Mouse (Mus musculus) lung, embryonic 14.5 days (tissue): ENCODE data around the gene Elmo1. TPM values are rescaled to one million over a fixed set of nuclear protein-coding genes. Genes with fewer than 3 reads are reported as not detected.

Experiments used
- ATAC-seq: fragments of 200-750 bp; cut with Nextera tagmentation; 2 replicates; pipeline ENCODE4 v1.8.0; 2017; ENCODE audit warnings: mild to moderate bottlenecking, moderate TSS enrichment, moderate library complexity; ENCODE audit not compliant: insufficient read depth
- DNase-seq: peaks from one replicate; pipeline ENCODE4 v3.0.0-alpha.2; 2015
- H3K27ac ChIP-seq: fragments of 300-500 bp; sonication (generic); 2 replicates; pipeline ENCODE4 v1.5.1; 2014; ENCODE audit warnings: low read depth, mild to moderate bottlenecking, moderate library complexity
- H3K27me3 ChIP-seq: fragments of 300-500 bp; sonication (generic); 2 replicates; pipeline ENCODE4 v1.6.1; 2014; ENCODE audit warnings: low read length, control low read depth; ENCODE audit not compliant: insufficient read depth
- H3K36me3 ChIP-seq: fragments of 300-500 bp; sonication (generic); 2 replicates; pipeline ENCODE4 v1.6.1; 2014; ENCODE audit warnings: control low read depth; ENCODE audit not compliant: insufficient read depth
- H3K4me1 ChIP-seq: fragments of 300-500 bp; sonication (generic); 2 replicates; pipeline ENCODE4 v1.6.1; 2014; ENCODE audit warnings: antibody characterized with exemption, control low read depth; ENCODE audit not compliant: insufficient read depth
- H3K4me2 ChIP-seq: fragments of 300-500 bp; sonication (generic); 2 replicates; pipeline ENCODE4 v1.6.1; 2014; ENCODE audit warnings: mild to moderate bottlenecking
- H3K4me3 ChIP-seq: fragments of 300-500 bp; sonication (generic); 2 replicates; pipeline ENCODE4 v1.5.1; 2014; ENCODE audit warnings: low read depth, low read length
- H3K9ac ChIP-seq: fragments of 300-500 bp; sonication (generic); 2 replicates; pipeline ENCODE4 v1.6.1; 2014
- H3K9me3 ChIP-seq: fragments of 300-500 bp; sonication (generic); 2 replicates; pipeline ENCODE4 v1.6.1; 2016; ENCODE audit warnings: low read depth, low read length, control low read depth
- CTCF ChIP-seq: IDR thresholded peaks from 2 replicates; pipeline ENCODE4 v1.5.1; 2016; ENCODE audit warnings: antibody characterized with exemption, low read depth
- WGBS: fragments of 180-500 bp; shearing (Covaris S2); extraction: QIAGEN DNeasy Blood & Tissue Kit; methylation state at CpG from one replicate; pipeline ENCODE4 v1.1.7; 2014; 5-methylcytosine and 5-hydroxymethylcytosine counted together
- polyA plus RNA-seq: library from polyadenylated mRNA; unstranded; fragments of >200 nt; fragmentation: Nextera tagmentation; extraction: Ambion mirVana; gene quantifications from 2 replicates; pipeline ENCODE4 v1.2.1, GENCODE M21; 2014

Gene Elmo1
- polyA plus RNA-seq, 1 experiment from 2014 or later: 37.8 TPM

DNA sequence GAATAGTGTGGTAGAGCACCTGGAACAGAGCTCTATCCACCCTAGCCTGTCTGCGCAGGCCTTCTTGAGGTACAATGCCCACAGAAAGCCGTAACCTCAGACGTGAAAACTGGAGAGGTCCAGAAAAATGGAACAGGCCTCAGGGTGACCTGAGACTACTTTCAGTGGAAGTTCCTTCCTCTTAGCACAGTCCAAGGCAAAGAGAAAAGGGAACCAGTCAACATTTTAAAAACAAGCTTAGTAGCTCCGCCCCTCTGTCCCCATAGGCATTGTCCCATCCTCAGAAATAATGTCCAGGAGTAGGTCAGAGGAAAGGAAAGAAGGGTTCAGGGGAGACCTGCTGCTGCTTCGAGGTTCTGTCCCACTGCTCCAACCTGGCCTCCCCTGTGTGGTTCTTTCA, 90.3 kb downstream of the Elmo1 start:
- no peak for DNase-seq
- Histone ChIP-seq H3K4me3 (no peak overlapping the region), H3K9me3 (no peaks in the 10 kb centered on the region), H3K4me1 (peaks cover 28% of the 10 kb centered on the region), H3K27me3 (no peaks in the 10 kb centered on the region), H3K4me2 (no peak overlapping the region), H3K36me3 (no peaks in the 10 kb centered on the region), H3K27ac (peak overlapping the region; percentile 82), H3K9ac (no peak overlapping the region)
- whole genome bisulfite sequencing: 82% methylated on average over 5 of the region's 5 CpGs
- ATAC-seq: no peak
- TF ChIP-seq CTCF: no peak

GRCm38 (mm10) chr13:20181321-20181720, 90.9 kb downstream of the Elmo1 start:
- TF ChIP-seq CTCF: no peak
- Histone ChIP-seq H3K27ac (peak overlapping the region; percentile 82), H3K4me1 (peaks cover 28% of the 10 kb centered on the region), H3K9me3 (no peaks in the 10 kb centered on the region), H3K27me3 (no peaks in the 10 kb centered on the region), H3K36me3 (no peaks in the 10 kb centered on the region), H3K4me2 (no peak overlapping the region), H3K9ac (no peak overlapping the region), H3K4me3 (no peak overlapping the region)
- 41% methylated on average over 4 of the region's 4 CpGs for whole genome bisulfite sequencing
- peak; percentile 59 for DNase-seq
- ATAC-seq: no peak

- Histone ChIP-seq H3K4me2 (0 out of 2 replicates have a peak overlapping the region, but pooled peaks have one; percentile 11), H3K27me3 (no peaks in the 10 kb centered on the region), H3K36me3 (no peaks in the 10 kb centered on the region), H3K27ac (peak overlapping the region; percentile 82), H3K4me3 (no peak overlapping the region), H3K9me3 (no peaks in the 10 kb centered on the region), H3K4me1 (peaks cover 28% of the 10 kb centered on the region), H3K9ac (no peak overlapping the region; the same call in 1 of the 2 replicates)
- TF ChIP-seq CTCF: no peak
- WGBS: 60% methylated on average over 6 of the region's 6 CpGs
- peak; percentile 80 for DNase-seq
- peak; percentile 85; the same call in 1 of the 2 replicates for ATAC-seq
Measured at GRCm38 (mm10) chr13:20182239-20182825, 91.9 kb downstream of the Elmo1 start.

- 23% methylated on average over 9 of the region's 9 CpGs for WGBS
- H3K27me3 ChIP-seq: no peaks in the 10 kb centered on the region
- peak; percentile 67 for DNase-seq
- H3K9me3 ChIP-seq: no peaks in the 10 kb centered on the region
- H3K4me1 ChIP-seq: peaks cover 36% of the 10 kb centered on the region
- no peak overlapping the region for H3K4me2 ChIP-seq
- H3K27ac ChIP-seq: peak overlapping the region; percentile 82
- no peak overlapping the region for H3K9ac ChIP-seq
- peak; percentile 63 for TF ChIP-seq CTCF
- H3K4me3 ChIP-seq: no peak overlapping the region
- ATAC-seq: no peak
- no peaks in the 10 kb centered on the region for H3K36me3 ChIP-seq
Measured at GRCm38 (mm10) chr13:20183512-20184238, 93.3 kb downstream of the Elmo1 start.

DNA sequence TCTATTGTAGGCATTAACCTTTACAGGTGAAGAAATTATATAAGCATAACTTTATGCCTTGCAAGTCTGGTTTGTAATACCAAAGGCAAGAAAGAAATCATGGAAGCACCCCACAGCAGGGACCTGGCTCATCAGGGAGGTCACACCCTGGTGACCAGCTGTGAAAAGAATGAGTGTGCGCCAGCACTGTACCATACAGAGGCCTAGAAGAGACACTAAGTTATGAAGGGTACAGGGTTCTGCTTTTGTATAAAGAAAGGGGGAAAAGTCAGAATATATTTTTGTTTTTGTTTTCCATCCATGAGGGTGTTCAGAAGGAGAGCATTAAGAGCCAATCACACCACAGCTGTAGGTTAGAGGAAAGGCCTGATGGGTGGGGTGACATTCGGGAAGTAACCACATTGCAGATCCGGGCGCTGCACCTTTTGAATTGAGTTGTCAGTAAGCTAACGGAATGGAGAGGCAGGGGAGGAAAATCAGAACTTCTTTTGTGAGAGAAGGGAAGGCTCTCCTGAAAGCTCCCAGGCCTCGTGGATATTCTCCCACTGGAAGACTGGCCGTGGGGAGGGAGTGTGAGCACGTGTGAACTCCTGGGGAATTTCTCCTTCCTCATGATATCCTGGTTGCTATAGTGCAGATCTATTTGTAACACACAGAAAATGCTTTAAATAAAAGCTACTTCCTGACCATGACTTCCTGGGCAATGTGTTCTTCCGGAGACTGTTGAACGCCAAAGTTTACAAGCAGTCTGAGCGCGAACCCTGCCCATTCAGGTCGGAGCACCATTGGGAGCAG, 94.0 kb downstream of the Elmo1 start:
- Histone ChIP-seq H3K4me3 (no peak overlapping the region), H3K36me3 (peaks cover 2% of the 10 kb centered on the region; the same call in 1 of the 2 replicates), H3K27me3 (no peaks in the 10 kb centered on the region), H3K27ac (peak overlapping the region; percentile 82), H3K4me1 (peaks cover 36% of the 10 kb centered on the region), H3K9ac (no peak overlapping the region), H3K4me2 (peak overlapping the region; percentile 39), H3K9me3 (no peaks in the 10 kb centered on the region)
- DNase-seq (peak; percentile 56), ATAC-seq (no peak)
- TF ChIP-seq CTCF: no peak
- 62% methylated on average over 13 of the region's 13 CpGs for WGBS

- WGBS: 86% methylated on average over 20 of the region's 20 CpGs
- DNase-seq (peak; percentile 35), ATAC-seq (no peak)
- no peaks in the 10 kb centered on the region for H3K27me3 ChIP-seq
- peaks cover 36% of the 10 kb centered on the region for H3K4me1 ChIP-seq
- H3K4me2 ChIP-seq: peak overlapping the region; percentile 39
- H3K36me3 ChIP-seq: peaks cover 5% of the 10 kb centered on the region; the same call in 1 of the 2 replicates
- H3K27ac ChIP-seq: peak overlapping the region; percentile 30; the same call in 1 of the 2 replicates
- no peaks in the 10 kb centered on the region for H3K9me3 ChIP-seq
- H3K4me3 ChIP-seq: peak overlapping the region; percentile 15
- no peak overlapping the region for H3K9ac ChIP-seq
- no peak for TF ChIP-seq CTCF
Measured at GRCm38 (mm10) chr13:20185034-20185846, 94.8 kb downstream of the Elmo1 start.
